Mouse (Mus musculus) adipose tissue, adult 10 weeks (tissue): ENCODE measurements around the gene Pcnt. TPM values are rescaled to one million over a fixed set of nuclear protein-coding genes. Genes with fewer than 3 reads are reported as not detected.

ENCODE experiments used
- polyA plus RNA-seq: library from polyadenylated mRNA; stranded (reverse); fragments of 350-450 nt; fragmentation: Illumina TruSeq; extraction: RNeasy Lipid Tissue Mini Kit (QIAGEN cat#74804); gene quantifications from one replicate; pipeline ENCODE4 v1.2.3, GENCODE M21; 2014; ENCODE audit warnings: low read depth, low replicate concordance

Pcnt gene
- 14.6 TPM for polyA plus RNA-seq

DNA sequence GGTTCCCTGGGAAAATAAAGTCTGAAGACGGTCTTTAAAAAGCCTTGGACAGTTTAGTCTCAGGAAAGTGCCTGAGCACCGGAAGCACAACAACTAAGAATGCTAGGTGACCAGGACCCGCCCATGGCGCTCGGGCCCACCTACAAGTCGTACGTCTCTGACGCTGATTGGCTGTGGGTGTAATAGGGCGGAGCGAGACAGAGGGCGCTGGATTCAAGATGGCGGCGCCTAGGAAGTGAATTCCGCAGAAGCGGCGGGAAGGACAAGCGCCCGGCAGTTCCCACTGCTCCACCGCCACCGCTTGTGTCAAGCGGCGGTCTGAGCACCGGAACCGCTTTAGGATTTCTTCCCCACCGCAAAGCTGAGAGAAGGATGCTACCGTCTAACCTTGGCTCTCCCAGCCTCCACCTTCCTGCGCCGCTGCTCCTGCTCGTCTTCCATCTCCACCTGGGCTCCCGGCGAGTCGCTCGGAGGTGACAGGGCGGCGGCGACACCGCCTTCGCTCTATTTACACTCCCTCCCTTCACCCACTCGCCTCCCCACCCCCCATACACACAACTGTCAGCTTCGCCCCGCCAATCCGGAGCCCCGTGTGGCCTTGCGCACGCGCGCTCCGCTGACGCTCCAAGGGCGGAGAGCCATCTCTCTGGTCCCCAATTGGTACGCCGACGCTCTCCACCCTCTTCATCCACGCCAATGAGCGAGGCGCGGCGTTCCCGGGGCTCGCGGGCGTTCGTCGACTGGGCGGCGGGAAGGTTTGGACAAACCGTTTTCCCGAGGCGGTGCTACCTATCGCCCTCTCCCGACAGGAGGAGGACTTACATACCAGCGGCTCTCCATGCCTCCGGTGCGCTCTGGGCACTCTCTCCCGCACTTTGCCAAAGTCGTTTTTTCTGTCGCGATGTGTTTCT lies at the start of gene Pcnt:
Gene Pcnt, minus strand, starts transcription at position 609 of the 911 bp plus-strand sequence.

DNA sequence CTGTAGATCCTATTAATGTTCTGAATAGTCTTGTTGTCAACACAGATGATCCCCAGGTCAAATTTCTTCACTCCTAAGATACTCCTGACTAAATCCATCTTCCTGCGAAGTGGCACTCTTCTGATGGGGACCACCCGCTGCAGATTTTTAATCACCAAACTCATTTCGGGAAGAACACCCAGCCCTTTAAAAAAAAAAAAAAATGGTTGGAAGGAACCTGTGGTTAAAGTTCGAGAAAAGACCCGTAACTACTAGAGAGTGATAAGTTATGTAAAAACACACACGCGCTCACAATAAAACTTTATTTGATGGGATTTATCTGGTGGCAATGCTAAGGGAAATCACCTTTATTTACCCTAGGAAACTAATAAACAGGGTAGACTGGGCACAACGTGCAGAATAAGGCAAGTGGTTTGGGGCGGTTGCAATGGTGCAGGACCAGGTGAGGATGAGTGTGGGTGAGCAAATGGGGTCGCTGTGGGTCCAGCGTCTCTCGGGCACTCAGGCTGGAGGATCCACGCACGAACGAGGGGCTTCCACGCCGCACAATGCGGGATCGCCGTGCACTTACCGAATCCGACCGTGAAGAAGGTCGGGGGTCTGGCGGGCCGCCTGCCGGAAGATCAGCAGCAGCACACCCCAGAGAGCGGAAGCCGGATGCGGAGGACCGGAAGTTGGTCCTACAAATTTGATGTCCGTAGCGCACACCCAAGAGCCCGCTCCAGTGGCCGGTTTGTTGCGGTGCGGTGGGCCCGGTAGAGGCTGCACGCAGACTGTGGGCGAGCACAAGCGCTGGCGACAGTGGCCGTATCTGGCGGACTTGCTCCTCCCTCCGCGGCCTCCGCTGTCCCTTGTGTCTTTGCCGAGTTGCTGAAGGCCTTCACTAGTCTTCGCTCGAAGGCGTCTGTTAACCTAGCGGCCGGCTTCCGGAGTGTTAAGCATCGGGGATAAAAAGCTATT lies 25.9 kb upstream of the Pcnt start, which contains the start of the genes Mcm3ap and Ybey:
Gene Mcm3ap, plus strand, starts transcription at position 725 of the 960 bp plus-strand sequence.
Gene Ybey, minus strand, starts transcription at position 912 of the 960 bp plus-strand sequence.

DNA sequence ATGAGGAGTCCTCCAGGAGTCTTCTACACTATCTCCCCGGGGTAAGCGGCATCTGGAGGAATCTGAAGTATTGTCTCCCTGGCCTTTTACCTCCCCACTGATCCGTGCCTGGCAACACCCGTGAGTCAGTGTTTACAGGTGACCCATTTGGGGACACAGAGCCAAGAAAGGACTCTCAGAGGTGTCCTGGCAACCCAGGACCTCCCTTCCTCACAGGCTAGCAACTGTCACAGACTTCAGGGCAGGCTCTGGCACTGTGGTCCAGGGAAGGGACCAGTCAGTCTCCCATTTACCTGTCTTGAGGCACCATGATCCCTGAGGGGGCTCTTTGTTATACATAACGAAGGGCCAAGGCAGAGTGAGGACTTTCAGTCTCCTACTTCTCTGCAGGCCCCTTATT lies 6.3 kb upstream of the Pcnt start, which contains the start of gene 2610028H24Rik:
Gene 2610028H24Rik, plus strand, starts transcription at position 231 of the 400 bp plus-strand sequence.

DNA sequence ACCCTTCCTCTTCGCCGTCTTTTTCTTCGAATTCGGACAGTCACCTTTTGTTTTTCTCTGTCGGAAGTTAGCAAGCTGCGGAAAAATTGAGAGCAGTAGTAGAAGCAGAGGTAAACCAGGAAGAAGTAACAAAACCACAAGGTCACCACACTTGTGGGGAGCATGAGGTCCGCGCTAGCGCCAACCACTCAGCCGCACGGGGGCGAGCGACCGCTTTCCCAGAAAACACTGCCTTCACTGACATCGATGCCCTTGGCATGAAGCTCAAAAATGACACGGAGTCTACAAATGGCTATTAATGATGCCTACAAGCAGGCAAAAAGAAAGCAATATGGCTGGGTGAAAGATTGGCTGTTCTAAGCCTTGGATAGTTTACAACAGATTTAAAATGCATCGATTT lies 2.3 kb downstream of the Pcnt start, which contains the start of gene AC141477.1:
Gene AC141477.1, minus strand, starts transcription at position 164 of the 400 bp plus-strand sequence.

DNA sequence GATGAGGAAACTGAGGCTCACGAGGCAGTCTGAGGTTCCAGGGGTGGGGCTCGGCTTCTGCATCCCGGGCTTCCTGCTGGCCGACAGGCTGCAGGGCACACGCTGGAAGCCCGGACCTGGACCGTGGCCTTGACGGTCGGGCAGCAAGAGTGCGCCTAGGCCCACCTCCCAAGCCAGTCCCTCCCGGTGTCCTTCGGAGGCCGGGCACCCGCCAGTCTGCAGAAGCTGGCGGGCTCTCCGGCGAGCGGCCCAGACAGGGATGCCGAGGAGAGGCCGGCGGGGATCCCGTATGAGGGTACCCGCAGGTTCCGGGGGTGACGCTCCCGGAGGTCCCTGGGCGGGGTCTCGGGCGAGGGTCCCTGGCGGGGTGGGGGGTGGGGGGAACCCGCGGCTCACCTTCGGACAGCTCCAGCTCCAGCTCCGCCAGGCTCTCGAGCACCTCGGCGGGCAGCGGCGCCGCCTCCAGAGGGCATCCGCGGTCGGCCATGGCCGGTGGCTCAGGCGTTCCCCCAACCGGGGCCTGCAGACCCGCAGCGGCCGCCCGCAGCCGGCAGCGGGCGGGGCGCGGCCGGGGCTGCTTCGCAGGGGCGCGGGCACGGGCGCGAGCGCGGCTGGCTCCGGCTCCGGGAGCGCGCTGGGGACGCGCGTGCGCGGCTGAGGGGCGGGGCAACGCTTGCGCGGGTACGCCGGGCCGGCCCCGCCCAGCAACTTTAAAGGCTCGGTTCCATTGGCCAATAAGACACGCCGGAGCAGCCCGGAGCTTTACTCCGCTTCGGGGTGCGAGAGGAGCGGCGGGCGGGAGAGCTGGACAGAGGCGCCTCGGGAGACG lies 97.7 kb downstream of the Pcnt start, which contains the start of gene Dip2a:
Gene Dip2a, minus strand, starts transcription at position 581 of the 829 bp plus-strand sequence.

Other genes with a start within 250 kb of the Pcnt start
- 29.1 TPM for gene Prmt2, start 204.9 kb downstream of the Pcnt start, polyA plus RNA-seq
- 5.2 TPM for gene S100b, start 188.9 kb downstream of the Pcnt start, polyA plus RNA-seq
- 13.6 TPM for gene Dip2a, start 97.5 kb downstream of the Pcnt start, polyA plus RNA-seq
- not detected for gene AC141477.1, start 2.3 kb downstream of the Pcnt start, polyA plus RNA-seq
- 2.1 TPM for gene 2610028H24Rik, start 6.3 kb upstream of the Pcnt start, polyA plus RNA-seq
- gene Mcm3ap, start 26.1 kb upstream of the Pcnt start, polyA plus RNA-seq, result 26.8 TPM
- 3.0 TPM for gene Ybey, start 26.3 kb upstream of the Pcnt start, polyA plus RNA-seq
- 23.9 TPM for gene Lss, start 88.8 kb upstream of the Pcnt start, polyA plus RNA-seq
- 3.0 TPM for gene Spatc1l, start 119.5 kb upstream of the Pcnt start, polyA plus RNA-seq
- gene Ftcd, start 132.9 kb upstream of the Pcnt start, polyA plus RNA-seq, result 2.0 TPM
- 166 TPM for gene Col6a2, start 180.8 kb upstream of the Pcnt start, polyA plus RNA-seq